Mouse (Mus musculus) lung, adult 2 months (tissue): ENCODE results near the gene Zfhx3.

Source experiments
- CTCF ChIP-seq: fragments of 200-500 bp; IDR thresholded peaks from 2 replicates; pipeline ENCODE4 v1.5.1; 2011; ENCODE audit warnings: mild to moderate bottlenecking, low read length, control low read depth; ENCODE audit not compliant: insufficient read depth
- POLR2A ChIP-seq: fragments of 200-500 bp; IDR thresholded peaks from 2 replicates; pipeline ENCODE4 v1.6.1; 2011; ENCODE audit warnings: low read depth, mild to moderate bottlenecking, control low read depth, low read length, borderline replicate concordance; ENCODE audit errors: extremely low read depth

DNA sequence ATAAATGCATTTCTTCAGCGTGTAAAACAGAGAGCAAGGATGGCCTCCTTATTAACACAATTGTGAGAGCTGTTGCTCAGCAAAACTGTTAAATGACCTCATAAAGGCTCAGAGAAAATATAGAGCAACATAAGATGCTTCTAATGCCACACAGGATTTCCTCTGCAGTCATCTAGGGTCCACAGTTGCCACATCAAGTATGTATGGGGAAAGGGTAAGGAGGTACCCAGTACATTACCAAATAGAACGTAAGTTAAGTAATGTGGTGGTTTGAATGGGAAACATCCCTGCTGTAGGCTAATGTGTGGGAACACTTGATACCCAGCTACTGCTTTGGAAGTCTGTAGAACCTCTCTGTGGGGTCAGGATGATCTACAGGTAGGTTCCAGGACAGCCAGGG, 695.4 kb downstream of the Zfhx3 start:
- TF ChIP-seq CTCF = no peak
- no peak for TF ChIP-seq POLR2A
